Mouse (Mus musculus) MEL (cell line): ENCODE data around the gene Col12a1. TPM values are rescaled to one million over a fixed set of nuclear protein-coding genes. Genes with fewer than 3 reads are reported as not detected.

Experiments
- DNase-seq: peaks from one replicate; pipeline ENCODE4 v3.0.0; 2011; ENCODE audit warnings: low read depth, low spot score
- H3K27ac ChIP-seq: 2 replicates; pipeline ENCODE4 v1.5.1; 2012; ENCODE audit warnings: low read depth, mild to moderate bottlenecking, control low read depth, low read length, moderate library complexity; ENCODE audit not compliant: control insufficient read depth
- H3K27me3 ChIP-seq, 2 experiments: fragments of 150-350 bp in 1 of 2; sonication (generic) in 1 of 2; 2 replicates each; pipeline ENCODE4 v1.6.1; 2012; ENCODE audit warnings: low read length in 2 of 2, mild to moderate bottlenecking in 2 of 2, improper control_type of control experiment in 1 of 2, moderate library complexity in 1 of 2; ENCODE audit not compliant: insufficient read depth in 2 of 2, control insufficient read depth in 1 of 2
- H3K36me3 ChIP-seq, 2 experiments: 2 replicates each; pipeline ENCODE4 v1.6.1; 2012 to 2014; ENCODE audit warnings: low read length in 2 of 2, improper control_type of control experiment in 1 of 2, inconsistent platforms in 1 of 2, mild to moderate bottlenecking in 1 of 2; ENCODE audit not compliant: insufficient read depth in 2 of 2, control insufficient read depth in 1 of 2
- H3K4me1 ChIP-seq, 2 experiments: fragments of 150-350 bp in 1 of 2; sonication (generic) in 1 of 2; 2 replicates each; pipeline ENCODE4 v1.6.1; 2012; ENCODE audit warnings: low read length in 2 of 2, improper control_type of control experiment in 1 of 2, mild to moderate bottlenecking in 1 of 2; ENCODE audit not compliant: insufficient read depth in 2 of 2, control insufficient read depth in 1 of 2
- H3K4me3 ChIP-seq, 2 experiments: fragments of 150-350 bp in 1 of 2; sonication (generic) in 1 of 2; 2 replicates each; pipeline ENCODE4 v1.5.1; 2012; ENCODE audit warnings: low read depth in 2 of 2, low read length in 2 of 2, mild to moderate bottlenecking in 2 of 2, moderate library complexity in 2 of 2, control low read depth in 1 of 2, improper control_type of control experiment in 1 of 2; ENCODE audit not compliant: control insufficient read depth in 1 of 2, insufficient read depth in 1 of 2
- H3K79me2 ChIP-seq: 2 replicates; pipeline ENCODE4 v1.6.1; 2012; ENCODE audit warnings: mild to moderate bottlenecking, low read length, moderate library complexity; ENCODE audit not compliant: control insufficient read depth, poor library complexity, insufficient read depth
- H3K9ac ChIP-seq: 2 replicates; pipeline ENCODE4 v1.6.1; 2012; ENCODE audit warnings: low read depth, mild to moderate bottlenecking, control low read depth, low read length, moderate library complexity; ENCODE audit not compliant: control insufficient read depth, poor library complexity, severe bottlenecking
- H3K9me3 ChIP-seq: fragments of 150-350 bp; sonication (generic); replicated peaks from 2 replicates; pipeline ENCODE4 v1.6.1; 2012; ENCODE audit warnings: mild to moderate bottlenecking, low read length, improper control_type of control experiment, moderate library complexity; ENCODE audit not compliant: insufficient read depth
- BHLHE40 ChIP-seq: IDR thresholded peaks from 2 replicates; pipeline ENCODE4 v1.6.1; 2012; ENCODE audit warnings: low read depth, mild to moderate bottlenecking, inconsistent platforms, low read length, improper control_type of control experiment, borderline replicate concordance
- CHD1 ChIP-seq: IDR thresholded peaks from 2 replicates; pipeline ENCODE4 v1.6.1; 2012; ENCODE audit warnings: low read depth, mild to moderate bottlenecking, inconsistent platforms, low read length, improper control_type of control experiment
- CHD2 ChIP-seq: IDR thresholded peaks from 2 replicates; pipeline ENCODE4 v1.6.1; 2011; ENCODE audit warnings: low read length, improper control_type of control experiment
- CTCF ChIP-seq, 3 experiments: IDR thresholded peaks in 2 of 3; conservative IDR thresholded peaks in 1 of 3; 2 replicates each; pipeline ENCODE4 v1.5.1; 2011 to 2012; ENCODE audit warnings: low read length in 3 of 3, low read depth in 2 of 3, mild to moderate bottlenecking in 2 of 3, improper control_type of control experiment in 1 of 3, inconsistent platforms in 1 of 3, mixed read lengths in 1 of 3, moderate library complexity in 1 of 3; ENCODE audit not compliant: control insufficient read depth in 1 of 3, insufficient read depth in 1 of 3, poor library complexity in 1 of 3, severe bottlenecking in 1 of 3
- EP300 ChIP-seq, 2 experiments: IDR thresholded peaks; 2 replicates each; pipeline ENCODE4 v1.6.1; 2011; ENCODE audit warnings: improper control_type of control experiment in 2 of 2, low read length in 2 of 2, low read depth in 1 of 2, mild to moderate bottlenecking in 1 of 2
- GABPA ChIP-seq: IDR thresholded peaks from 2 replicates; pipeline ENCODE4 v1.6.1; 2012; ENCODE audit warnings: low read depth, mild to moderate bottlenecking, inconsistent platforms, low read length, improper control_type of control experiment, moderate library complexity
- GATA1 ChIP-seq: IDR thresholded peaks from 2 replicates; pipeline ENCODE4 v1.6.1; 2011; ENCODE audit warnings: low read depth, low read length, improper control_type of control experiment
- JUND ChIP-seq: IDR thresholded peaks from 2 replicates; pipeline ENCODE4 v1.6.1; 2011; ENCODE audit warnings: low read depth, mild to moderate bottlenecking, improper control_type of control experiment, low read length
- KAT2A ChIP-seq: conservative IDR thresholded peaks from 2 replicates; pipeline ENCODE4 v1.6.1; 2012; ENCODE audit warnings: low read depth, low read length, improper control_type of control experiment, inconsistent platforms
- MAX ChIP-seq: IDR thresholded peaks from 2 replicates; pipeline ENCODE4 v1.6.1; 2011; ENCODE audit warnings: low read length, improper control_type of control experiment
- MAZ ChIP-seq: IDR thresholded peaks from 2 replicates; pipeline ENCODE4 v1.6.1; 2012; ENCODE audit warnings: low read depth, mild to moderate bottlenecking, inconsistent platforms, low read length, improper control_type of control experiment
- MEF2A ChIP-seq: IDR thresholded peaks from 2 replicates; pipeline ENCODE4 v1.6.1; 2014; ENCODE audit warnings: low read depth, mild to moderate bottlenecking, inconsistent platforms, low read length, improper control_type of control experiment; ENCODE audit not compliant: poor library complexity, insufficient replicate concordance, severe bottlenecking; ENCODE audit errors: extremely low read depth
- MYB ChIP-seq: IDR thresholded peaks from 2 replicates; pipeline ENCODE4 v1.6.1; 2011; ENCODE audit warnings: mild to moderate bottlenecking, low read depth, low read length, improper control_type of control experiment
- MYC ChIP-seq: IDR thresholded peaks from 2 replicates; pipeline ENCODE4 v1.6.1; 2011; ENCODE audit warnings: low read depth, mild to moderate bottlenecking, low read length, improper control_type of control experiment, moderate library complexity
- NELFE ChIP-seq: IDR thresholded peaks from 2 replicates; pipeline ENCODE4 v1.6.1; 2011; ENCODE audit warnings: low read depth, low read length, improper control_type of control experiment
- NRF1 ChIP-seq: IDR thresholded peaks from 2 replicates; pipeline ENCODE4 v1.6.1; 2014; ENCODE audit warnings: low read depth, mild to moderate bottlenecking, inconsistent platforms, low read length, improper control_type of control experiment, moderate library complexity; ENCODE audit not compliant: poor library complexity, insufficient read depth, severe bottlenecking
- POLR2A ChIP-seq, 2 experiments: IDR thresholded peaks; 2 replicates each; pipeline ENCODE4 v1.6.1; 2011 to 2012; ENCODE audit warnings: low read length in 2 of 2, mild to moderate bottlenecking in 2 of 2, control low read depth in 1 of 2, improper control_type of control experiment in 1 of 2, low read depth in 1 of 2, moderate library complexity in 1 of 2; ENCODE audit not compliant: control insufficient read depth in 1 of 2, insufficient read depth in 1 of 2, poor library complexity in 1 of 2
- TAL1 ChIP-seq: IDR thresholded peaks from 2 replicates; pipeline ENCODE4 v1.6.1; 2012; ENCODE audit warnings: mild to moderate bottlenecking, inconsistent platforms, low read length, moderate library complexity, mixed read lengths
- TCF12 ChIP-seq: IDR thresholded peaks from 2 replicates; pipeline ENCODE4 v1.6.1; 2014; ENCODE audit warnings: low read depth, mild to moderate bottlenecking, inconsistent platforms, low read length, improper control_type of control experiment, moderate library complexity
- USF1 ChIP-seq: IDR thresholded peaks from 2 replicates; pipeline ENCODE4 v1.6.1; 2014; ENCODE audit warnings: low read depth, mild to moderate bottlenecking, inconsistent platforms, low read length, improper control_type of control experiment, moderate library complexity
- USF2 ChIP-seq, 2 experiments: IDR thresholded peaks; 2 replicates each; pipeline ENCODE4 v1.6.1; 2011 to 2012; ENCODE audit warnings: improper control_type of control experiment in 2 of 2, low read length in 2 of 2, borderline replicate concordance in 1 of 2, inconsistent platforms in 1 of 2, low read depth in 1 of 2, mild to moderate bottlenecking in 1 of 2; ENCODE audit not compliant: insufficient read depth in 1 of 2
- ZKSCAN1 ChIP-seq: IDR thresholded peaks from 2 replicates; pipeline ENCODE4 v1.6.1; 2012; ENCODE audit warnings: low read depth, mild to moderate bottlenecking, inconsistent platforms, low read length, improper control_type of control experiment, moderate library complexity
- ZNF384 ChIP-seq: IDR thresholded peaks from 2 replicates; pipeline ENCODE4 v1.6.1; 2012; ENCODE audit warnings: low read depth, mild to moderate bottlenecking, inconsistent platforms, low read length, improper control_type of control experiment
- polyA plus RNA-seq, 2 experiments: library from polyadenylated mRNA; stranded (reverse) in 1 of 2; unstranded in 1 of 2; fragments of >175 nt in 1 of 2; fragments of >200 nt in 1 of 2; gene quantifications; 2 replicates each; pipeline versions ENCODE4 v1.2.1 to v1.2.4; 2012; ENCODE audit warnings: low replicate concordance in 2 of 2, low read depth in 1 of 2; ENCODE audit not compliant: insufficient read length in 2 of 2, insufficient read depth in 1 of 2, missing spikeins in 1 of 2
- total RNA-seq: library from RNA; depleted of rRNA; stranded (reverse); fragments of 300-350 nt; gene quantifications from 2 replicates; pipeline ENCODE4 v1.2.3, GENCODE M21; 2012

Col12a1 gene
- total and polyA plus RNA-seq, 3 experiments, result 0.13 TPM; not detected in 2

GRCm38 (mm10) chr9:79606122-79606521 is 112.5 kb downstream of the Col12a1 start:
- TF ChIP-seq KAT2A, result no peak
- no peak for TF ChIP-seq POLR2A (IDR thresholded peaks at IDR 0.05; ENCODE audit: control insufficient read depth in 1 of 2, insufficient read depth in 1 of 2, low read depth in 1 of 2, low read length in 2 of 2, poor library complexity in 1 of 2)
- no peak for TF ChIP-seq JUND
- no peak for TF ChIP-seq TCF12
- no peak for TF ChIP-seq ZKSCAN1
- TF ChIP-seq MAX, result no peak
- TF ChIP-seq EP300 (IDR thresholded peaks at IDR 0.05; ENCODE audit: low read depth in 1 of 2, low read length in 2 of 2), result no peak
- no peak for TF ChIP-seq BHLHE40
- TF ChIP-seq CHD2, result no peak
- TF ChIP-seq MYC, result no peak
- no peak for TF ChIP-seq MYB
- no peaks in the 10 kb centered on the region for H3K4me1 ChIP-seq
- no peak overlapping the region for H3K9ac ChIP-seq
- H3K27me3 ChIP-seq, result no peaks in the 10 kb centered on the region
- H3K9me3 ChIP-seq, result no peaks in the 10 kb centered on the region
- no peak overlapping the region for H3K27ac ChIP-seq
- DNase-seq, result no peak
- H3K36me3 ChIP-seq, result no peaks in the 10 kb centered on the region
- H3K4me3 ChIP-seq, result no peak overlapping the region
- H3K79me2 ChIP-seq, result no peaks in the 10 kb centered on the region

GRCm38 (mm10) chr9:79605722-79606121 is 112.9 kb downstream of the Col12a1 start:
- Histone ChIP-seq H3K36me3 (no peaks in the 10 kb centered on the region), H3K9me3 (no peaks in the 10 kb centered on the region), H3K27ac (no peak overlapping the region), H3K79me2 (no peaks in the 10 kb centered on the region), H3K4me1 (no peaks in the 10 kb centered on the region), H3K27me3 (no peaks in the 10 kb centered on the region), H3K4me3 (no peak overlapping the region), H3K9ac (no peak overlapping the region)
- TF ChIP-seq MYB, result no peak
- no peak for TF ChIP-seq ZNF384
- TF ChIP-seq MEF2A, result no peak
- no peak for TF ChIP-seq ZKSCAN1
- no peak for TF ChIP-seq MAX
- no peak for TF ChIP-seq MAZ
- TF ChIP-seq GATA1, result no peak
- no peak for TF ChIP-seq BHLHE40
- no peak for TF ChIP-seq TAL1
- no peak for TF ChIP-seq USF2 (IDR thresholded peaks at IDR 0.05; ENCODE audit: borderline replicate concordance in 1 of 2, insufficient read depth in 1 of 2, low read depth in 1 of 2, low read length in 2 of 2)
- no peak for TF ChIP-seq NRF1
- no peak for TF ChIP-seq GABPA
- TF ChIP-seq CHD1, result no peak
- TF ChIP-seq POLR2A (IDR thresholded peaks at IDR 0.05; ENCODE audit: control insufficient read depth in 1 of 2, insufficient read depth in 1 of 2, low read depth in 1 of 2, low read length in 2 of 2, poor library complexity in 1 of 2), result no peak
- TF ChIP-seq NELFE, result no peak
- no peak for TF ChIP-seq CTCF (IDR thresholded peaks at IDR 0.05 in 2 of 3, conservative IDR thresholded peaks at IDR 0.05 in 1 of 3; ENCODE audit: control insufficient read depth in 1 of 3, insufficient read depth in 1 of 3, low read depth in 2 of 3, low read length in 3 of 3, poor library complexity in 1 of 3, severe bottlenecking in 1 of 3)
- TF ChIP-seq USF1, result no peak
- DNase-seq, result no peak
